8 mouse cellular contexts compared by ENCODE assay signal in the genomic region with DNA sequence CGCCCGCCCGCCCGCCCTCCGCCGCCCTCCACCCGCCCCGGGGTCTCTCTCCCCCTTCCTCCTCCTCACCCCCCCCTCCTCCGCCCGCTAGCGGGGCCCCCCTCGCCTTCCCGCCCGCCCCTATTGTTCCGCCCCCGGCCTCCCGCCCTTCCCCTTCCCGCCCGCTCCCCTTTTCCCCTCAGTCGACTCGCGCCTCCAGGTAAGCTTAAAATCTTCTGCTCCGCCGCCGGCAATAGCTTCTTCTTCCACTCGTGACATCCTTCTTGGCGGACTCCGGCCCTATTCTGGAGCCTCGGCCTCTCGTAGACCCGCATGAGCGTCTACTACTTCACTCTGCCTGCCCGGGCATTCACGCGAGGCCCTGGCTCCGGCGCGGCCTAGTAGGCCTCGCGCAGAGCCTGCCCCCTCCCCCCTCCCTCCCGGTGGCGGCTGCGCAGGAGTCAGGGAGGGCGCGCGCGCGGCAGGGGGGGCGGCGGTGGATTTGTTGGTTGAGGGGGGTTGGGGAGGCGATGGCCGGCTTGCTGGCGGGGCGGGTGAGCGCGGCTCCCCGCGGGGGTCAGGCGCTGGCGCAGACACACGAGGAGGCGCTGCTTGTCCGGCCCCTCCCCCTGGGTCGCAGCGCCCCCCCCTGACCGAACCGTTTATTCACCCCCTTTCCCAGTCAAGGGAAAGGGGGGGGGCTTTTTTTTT. TPM values are rescaled to one million over a fixed set of nuclear protein-coding genes. Genes with fewer than 3 reads are reported as not detected.
A peak's percentile ranks its signal among the peaks of the same experiment; 100 is the strongest.
DNase-seq lines count a peak whose midpoint lies in the region; ATAC-seq and TF ChIP-seq lines count a peak whose summit lies in the region.

No protein-coding gene starts in this region.

- peak; percentile 82 for ATAC-seq in hindbrain, embryonic 12.5 days (ENCODE audit: low FRiP score)
- ATAC-seq in lung, postnatal 0 days, result peak; percentile 68

- H3K36me3 ChIP-seq in hindbrain, embryonic 12.5 days, result peaks cover 19% of the 10 kb centered on the region
- peaks cover 15% of the 10 kb centered on the region; the same call in 1 of the 2 replicates for H3K36me3 ChIP-seq in lung, postnatal 0 days (ENCODE audit: insufficient read depth, low read length)
- peaks cover 24% of the 10 kb centered on the region for H3K36me3 ChIP-seq in thymus, adult 2 months (ENCODE audit: control insufficient read depth, insufficient read depth, low read length)

- peak; percentile 33 for DNase-seq in MEL-GATA-1-ER (ENCODE audit: extremely low read depth, low read depth)
- DNase-seq in cerebellum, adult 9-11 months, result peak; percentile 88
- DNase-seq in frontal cortex, postnatal 10 days (ENCODE audit: low spot score in 2 of 2), result peak; percentile 73 to 75
- DNase-seq in layer of hippocampus, postnatal 14 days (ENCODE audit: low spot score in 2 of 2), result peak; percentile 78 to 85
- DNase-seq in lung, postnatal 0 days (ENCODE audit: low spot score), result peak; percentile 87
- DNase-seq in ovary, postnatal 10 days (ENCODE audit: low spot score), result peak; percentile 75
- peak; percentile 75 for DNase-seq in thymus, adult 2 months

- TF ChIP-seq EP300 in lung, postnatal 0 days (IDR thresholded peaks at IDR 0.05), result no peak

- TF ChIP-seq CTCF in lung, postnatal 0 days (IDR thresholded peaks at IDR 0.05), result peak; percentile 31
- 0 out of 2 replicates have a peak, but pooled peaks have one; percentile 17 for TF ChIP-seq CTCF in thymus, adult 2 months (IDR thresholded peaks at IDR 0.05; ENCODE audit: borderline replicate concordance, control insufficient read depth, extremely low read depth, insufficient read depth, low read length, poor library complexity)

- no peaks in the 10 kb centered on the region for H3K9me3 ChIP-seq in hindbrain, embryonic 12.5 days (replicated peaks)
- H3K9me3 ChIP-seq in lung, postnatal 0 days (ENCODE audit: low read length), result no peaks in the 10 kb centered on the region

- H3K4me2 ChIP-seq in hindbrain, embryonic 12.5 days (replicated peaks), result peak overlapping the region; percentile 71
- H3K4me2 ChIP-seq in lung, postnatal 0 days (replicated peaks; ENCODE audit: low read depth, low read length), result peak overlapping the region; percentile 48

- under 1% methylated on average over 30 of the region's 67 CpGs for WGBS in hindbrain, embryonic 12.5 days
- WGBS in lung, postnatal 0 days, result 1% methylated on average over 26 of the region's 67 CpGs
- 1% methylated on average over 52 of the region's 67 CpGs for WGBS in thymus, adult 2 months

- no peaks in the 10 kb centered on the region for H3K27me3 ChIP-seq in hindbrain, embryonic 12.5 days
- no peaks in the 10 kb centered on the region for H3K27me3 ChIP-seq in lung, postnatal 0 days (replicated peaks; ENCODE audit: insufficient read depth, low read length)
- no peaks in the 10 kb centered on the region for H3K27me3 ChIP-seq in thymus, adult 2 months (ENCODE audit: control insufficient read depth, insufficient read depth, low read length)

- H3K4me3 ChIP-seq in hindbrain, embryonic 12.5 days, result peak overlapping the region; percentile 81
- peak overlapping the region; percentile 86 for H3K4me3 ChIP-seq in lung, postnatal 0 days (ENCODE audit: low read depth, low read length)
- H3K4me3 ChIP-seq in thymus, adult 2 months (ENCODE audit: control insufficient read depth, insufficient read depth, low read length), result peak overlapping the region; percentile 78

- peak overlapping the region; percentile 98 for H3K27ac ChIP-seq in hindbrain, embryonic 12.5 days
- peak overlapping the region; percentile 97 for H3K27ac ChIP-seq in lung, postnatal 0 days (ENCODE audit: low read length)
- H3K27ac ChIP-seq in thymus, adult 2 months (ENCODE audit: control insufficient read depth, insufficient read depth, low read length), result peak overlapping the region; percentile 82

- peak overlapping the region; percentile 93 for H3K9ac ChIP-seq in hindbrain, embryonic 12.5 days
- peak overlapping the region; percentile 97 for H3K9ac ChIP-seq in lung, postnatal 0 days (replicated peaks; ENCODE audit: low read depth)

- 0 out of 2 replicates have a peak, but pooled peaks have one; percentile 8 for TF ChIP-seq POLR2A in thymus, adult 2 months (IDR thresholded peaks at IDR 0.05; ENCODE audit: control insufficient read depth, extremely low read depth, insufficient read depth, low read length, poor library complexity)

- peaks cover 7% of the 10 kb centered on the region for H3K4me1 ChIP-seq in hindbrain, embryonic 12.5 days
- peaks cover 3% of the 10 kb centered on the region; the same call in 1 of the 2 replicates for H3K4me1 ChIP-seq in lung, postnatal 0 days (ENCODE audit: insufficient read depth, low read depth, low read length)
- no peaks in the 10 kb centered on the region for H3K4me1 ChIP-seq in thymus, adult 2 months (replicated peaks; ENCODE audit: control insufficient read depth, insufficient read depth, low read length)

RNA-seq across cellular contexts. Expression of gene Pcbp2, which starts 0.4 kb away (rescaled TPM):
- 153 and 161 TPM in 2 replicates for polyA plus RNA-seq in hindbrain, embryonic 12.5 days (2016; fragmentation: Nextera tagmentation; extraction: Ambion mirVana)
- total RNA-seq in layer of hippocampus, postnatal 14 days (2021), result 100 to 1,000 TPM; 438 to 462 TPM
- polyA plus RNA-seq in lung, postnatal 0 days (2015; fragmentation: Nextera tagmentation; extraction: Ambion mirVana), result 154 and 157 TPM in 2 replicates
- polyA plus RNA-seq in thymus, adult 2 months (2012; rRNA removed), result 846 and 935 TPM in 2 replicates

RNA-seq across cellular contexts. Expression of gene Prr13, which starts 11.9 kb away (rescaled TPM):
- polyA plus RNA-seq in hindbrain, embryonic 12.5 days (2016; fragmentation: Nextera tagmentation; extraction: Ambion mirVana), result 89.7 and 91.3 TPM in 2 replicates
- 10 to 100 TPM; 23.1 to 25.0 TPM for total RNA-seq in layer of hippocampus, postnatal 14 days (2021)
- 110 and 128 TPM in 2 replicates for polyA plus RNA-seq in lung, postnatal 0 days (2015; fragmentation: Nextera tagmentation; extraction: Ambion mirVana)
- polyA plus RNA-seq in thymus, adult 2 months (2012; rRNA removed), result 109 and 123 TPM in 2 replicates

RNA-seq across cellular contexts. Expression of gene Amhr2, which starts 25.6 kb away (rescaled TPM):
- polyA plus RNA-seq in hindbrain, embryonic 12.5 days (2016; fragmentation: Nextera tagmentation; extraction: Ambion mirVana), result 0.23 TPM in 1 of 2 replicates, not detected in the other
- under 1 TPM; 0.52 to 0.71 TPM for total RNA-seq in layer of hippocampus, postnatal 14 days (2021)
- 8.3 and 11.0 TPM in 2 replicates for polyA plus RNA-seq in lung, postnatal 0 days (2015; fragmentation: Nextera tagmentation; extraction: Ambion mirVana)
- polyA plus RNA-seq in thymus, adult 2 months (2012; rRNA removed), result 0.65 and 1.7 TPM in 2 replicates

RNA-seq across cellular contexts. Expression of gene Gm10337, which starts 32.8 kb away (rescaled TPM):
- polyA plus RNA-seq in hindbrain, embryonic 12.5 days (2016; fragmentation: Nextera tagmentation; extraction: Ambion mirVana), result 4.3 and 6.6 TPM in 2 replicates
- total RNA-seq in layer of hippocampus, postnatal 14 days (2021), result not detected
- 2.0 TPM in 1 of 2 replicates, not detected in the other for polyA plus RNA-seq in lung, postnatal 0 days (2015; fragmentation: Nextera tagmentation; extraction: Ambion mirVana)
- not detected in 2 replicates for polyA plus RNA-seq in thymus, adult 2 months (2012; rRNA removed)

RNA-seq across cellular contexts. Expression of gene Map3k12, which starts 46.1 kb away (rescaled TPM):
- 45.5 and 46.0 TPM in 2 replicates for polyA plus RNA-seq in hindbrain, embryonic 12.5 days (2016; fragmentation: Nextera tagmentation; extraction: Ambion mirVana)
- total RNA-seq in layer of hippocampus, postnatal 14 days (2021), result 10 to 100 TPM; 81.9 to 89.4 TPM
- 4.2 and 4.9 TPM in 2 replicates for polyA plus RNA-seq in lung, postnatal 0 days (2015; fragmentation: Nextera tagmentation; extraction: Ambion mirVana)
- polyA plus RNA-seq in thymus, adult 2 months (2012; rRNA removed), result 11.3 and 12.7 TPM in 2 replicates

Comparison
In these comparisons a context has a peak if more than half of its experiments do, and no peak if none do; other contexts are left out.
1. Peak in every context shown above with its lines: DNase-seq, ATAC-seq, H3K4me3 ChIP-seq and H3K27ac ChIP-seq.
2. DNase-seq: peak in every context shown above with its lines; median percentile 88 in cerebellum, adult 9-11 months; 87 in lung, postnatal 0 days; 82 in layer of hippocampus, postnatal 14 days; 75 in ovary, postnatal 10 days; 75 in thymus, adult 2 months; 74 in frontal cortex, postnatal 10 days; 33 in MEL-GATA-1-ER.